Comparison of ENCODE assay signal across 14 mouse cellular contexts in genomic region chr5:75921730-75922387, GRCm38 (mm10). TPM values are rescaled to one million over a fixed set of nuclear protein-coding genes. Genes with fewer than 3 reads are reported as not detected.
DNase-seq lines count a peak whose midpoint lies in the region; ATAC-seq and TF ChIP-seq lines count a peak whose summit lies in the region.
"Had no signal": no experiment of that assay in that cellular context is flagged by ENCODE, and none has a peak within 500 bp of the region (broad histone marks: within the 10 kb centered on the region; RNA-seq: fewer than 3 reads in every experiment).

No protein-coding gene starts in this region.

- TF ChIP-seq CTCF in heart, postnatal 0 days (IDR thresholded peaks at IDR 0.05; ENCODE audit: low read depth): no peak
- no peak for TF ChIP-seq CTCF in lung, postnatal 0 days (IDR thresholded peaks at IDR 0.05)
- TF ChIP-seq CTCF in hindbrain, postnatal 0 days (IDR thresholded peaks at IDR 0.05; ENCODE audit: low read depth): no peak

- H3K4me1 ChIP-seq in heart, postnatal 0 days (ENCODE audit: control insufficient read depth, insufficient read depth): no peaks in the 10 kb centered on the region
- H3K4me1 ChIP-seq in lung, postnatal 0 days (ENCODE audit: insufficient read depth, low read depth, low read length): no peaks in the 10 kb centered on the region; the same call in 1 of the 2 replicates
- no peaks in the 10 kb centered on the region for H3K4me1 ChIP-seq in hindbrain, postnatal 0 days (ENCODE audit: insufficient read depth, low read length)
- peaks cover 4% of the 10 kb centered on the region; the same call in 1 of the 2 replicates for H3K4me1 ChIP-seq in limb, embryonic 12.5 days (replicated peaks)
- H3K4me1 ChIP-seq: neural tube, embryonic 12.5 days had no signal

- 0 out of 2 replicates have a peak, but pooled peaks have one; percentile 17 for ATAC-seq in heart, postnatal 0 days (ENCODE audit: insufficient read depth, low read depth)
- ATAC-seq in lung, postnatal 0 days: 0 out of 2 replicates have a peak, but pooled peaks have one; percentile 18
- ATAC-seq in hindbrain, postnatal 0 days: no peak
- ATAC-seq in limb, embryonic 12.5 days (ENCODE audit: insufficient number of reproducible peaks, insufficient read depth, low FRiP score, low TSS enrichment, low read depth): no peak
- ATAC-seq: forebrain, postnatal 0 days had no signal

- no peak overlapping the region for H3K4me3 ChIP-seq in heart, postnatal 0 days (ENCODE audit: low read depth, low read length)
- no peak overlapping the region for H3K4me3 ChIP-seq in lung, postnatal 0 days (ENCODE audit: low read depth, low read length)
- H3K4me3 ChIP-seq in hindbrain, postnatal 0 days (ENCODE audit: low read length): no peak overlapping the region
- no peak overlapping the region for H3K4me3 ChIP-seq in limb, embryonic 12.5 days (replicated peaks)
- H3K4me3 ChIP-seq: neural tube, embryonic 12.5 days had no signal

- peak overlapping the region; percentile 58 for H3K27ac ChIP-seq in heart, postnatal 0 days (ENCODE audit: low read depth)
- peak overlapping the region; percentile 52 for H3K27ac ChIP-seq in lung, postnatal 0 days (ENCODE audit: low read length)
- H3K27ac ChIP-seq in hindbrain, postnatal 0 days: peak overlapping the region; percentile 13; the same call in 1 of the 2 replicates
- 0 out of 2 replicates have a peak overlapping the region, but pooled peaks have one; percentile 29 for H3K27ac ChIP-seq in limb, embryonic 12.5 days
- H3K27ac ChIP-seq: neural tube, embryonic 12.5 days had no signal

- TF ChIP-seq EP300 in heart, postnatal 0 days (IDR thresholded peaks at IDR 0.05; ENCODE audit: low read depth): 0 out of 2 replicates have a peak, but pooled peaks have one; percentile 30
- TF ChIP-seq EP300 in lung, postnatal 0 days (IDR thresholded peaks at IDR 0.05): no peak

- WGBS in heart, postnatal 0 days: 50% methylated on average over 12 of the region's 12 CpGs
- 12% methylated on average over 12 of the region's 12 CpGs for WGBS in lung, postnatal 0 days
- whole genome bisulfite sequencing in hindbrain, postnatal 0 days: 70% methylated on average over 12 of the region's 12 CpGs
- 27% methylated on average over 12 of the region's 12 CpGs for WGBS in limb, embryonic 12.5 days

- no peak overlapping the region for H3K4me2 ChIP-seq in heart, postnatal 0 days (ENCODE audit: low read depth, low read length)
- no peak overlapping the region for H3K4me2 ChIP-seq in lung, postnatal 0 days (replicated peaks; ENCODE audit: low read depth, low read length)
- H3K4me2 ChIP-seq in hindbrain, postnatal 0 days (ENCODE audit: low read depth, low read length): no peak overlapping the region
- H3K4me2 ChIP-seq in limb, embryonic 12.5 days: no peak overlapping the region
- H3K4me2 ChIP-seq: neural tube, embryonic 12.5 days had no signal

- DNase-seq in heart, postnatal 0 days (ENCODE audit: low spot score): no peak
- DNase-seq in heart, adult 8-10 months (ENCODE audit: low spot score): no peak
- peak; percentile 27 for DNase-seq in lung, postnatal 0 days (ENCODE audit: low spot score)
- DNase-seq in lung, adult 18-20 months: no peak
- no peak for DNase-seq in hindbrain, postnatal 0 days (ENCODE audit: low spot score)
- no peak for DNase-seq in right cerebral cortex, postnatal 10 days (ENCODE audit: low spot score in 2 of 2)
- DNase-seq: forebrain, postnatal 0 days; gastrocnemius, postnatal 36 days; layer of hippocampus, adult 9-11 months; midbrain, embryonic 14.5 days; spleen, adult 18-20 months; thymus, adult 18-20 months had no signal

- H3K27me3 ChIP-seq in heart, postnatal 0 days (ENCODE audit: control insufficient read depth, insufficient read depth, low read length): no peaks in the 10 kb centered on the region
- H3K27me3 ChIP-seq in lung, postnatal 0 days (replicated peaks; ENCODE audit: insufficient read depth, low read length): no peaks in the 10 kb centered on the region
- H3K27me3 ChIP-seq in hindbrain, postnatal 0 days (ENCODE audit: insufficient read depth, low read length): no peaks in the 10 kb centered on the region
- 0 out of 2 replicates have a peak, but pooled peaks cover 4% of the 10 kb centered on the region for H3K27me3 ChIP-seq in limb, embryonic 12.5 days
- H3K27me3 ChIP-seq: neural tube, embryonic 12.5 days had no signal

- no peaks in the 10 kb centered on the region for H3K9me3 ChIP-seq in heart, postnatal 0 days (replicated peaks; ENCODE audit: control insufficient read depth, low read length)
- no peaks in the 10 kb centered on the region for H3K9me3 ChIP-seq in lung, postnatal 0 days (ENCODE audit: low read length)
- no peaks in the 10 kb centered on the region for H3K9me3 ChIP-seq in hindbrain, postnatal 0 days (ENCODE audit: low read length)
- H3K9me3 ChIP-seq in limb, embryonic 12.5 days: no peaks in the 10 kb centered on the region
- H3K9me3 ChIP-seq: neural tube, embryonic 12.5 days had no signal

- no peak overlapping the region for H3K9ac ChIP-seq in heart, postnatal 0 days (replicated peaks; ENCODE audit: low read depth, low read length)
- no peak overlapping the region for H3K9ac ChIP-seq in lung, postnatal 0 days (replicated peaks; ENCODE audit: low read depth)
- no peak overlapping the region for H3K9ac ChIP-seq in hindbrain, postnatal 0 days (replicated peaks; ENCODE audit: low read length)
- H3K9ac ChIP-seq in limb, embryonic 12.5 days (replicated peaks): no peak overlapping the region
- H3K9ac ChIP-seq: forebrain, postnatal 0 days; neural tube, embryonic 12.5 days had no signal

- no peaks in the 10 kb centered on the region for H3K36me3 ChIP-seq in heart, postnatal 0 days (replicated peaks; ENCODE audit: control insufficient read depth, insufficient read depth, low read length)
- H3K36me3 ChIP-seq in lung, postnatal 0 days (ENCODE audit: insufficient read depth, low read length): no peaks in the 10 kb centered on the region
- no peaks in the 10 kb centered on the region for H3K36me3 ChIP-seq in hindbrain, postnatal 0 days (ENCODE audit: insufficient read depth, low read length)
- no peaks in the 10 kb centered on the region for H3K36me3 ChIP-seq in limb, embryonic 12.5 days
- H3K36me3 ChIP-seq: neural tube, embryonic 12.5 days had no signal

RNA-seq across cellular contexts. Expression of gene Kdr, which starts 56.4 kb away (rescaled TPM):
- 50.9 and 60.1 TPM in 2 replicates for total RNA-seq in heart, postnatal 0 days (2014; rRNA removed; ENCODE audit: low replicate concordance)
- 27.4 and 30.8 TPM in 2 replicates for polyA plus RNA-seq in heart, postnatal 0 days (2015; fragmentation: Nextera tagmentation; extraction: Ambion mirVana)
- total RNA-seq in heart, adult 8-10 months (2022): 10 to 100 TPM; 62.5 to 87.5 (median 77.7) TPM
- 46.4 and 69.4 TPM in 2 replicates for polyA plus RNA-seq in lung, postnatal 0 days (2015; fragmentation: Nextera tagmentation; extraction: Ambion mirVana)
- total RNA-seq in hindbrain, postnatal 0 days (2014; rRNA removed): 20.1 and 24.6 TPM in 2 replicates
- 12.9 TPM in 2 replicates for polyA plus RNA-seq in hindbrain, postnatal 0 days (2015; fragmentation: Nextera tagmentation; extraction: Ambion mirVana)
- 23.4 and 23.5 TPM in 2 replicates for polyA plus RNA-seq in limb, embryonic 12.5 days (2016; fragmentation: Nextera tagmentation; extraction: Ambion mirVana)

Comparison
In these comparisons a context has a peak if more than half of its experiments do, and no peak if none do; other contexts are left out.
1. ATAC-seq: peak in heart, postnatal 0 days (single experiment) and lung, postnatal 0 days (single experiment); none in hindbrain, postnatal 0 days (single experiment) and limb, embryonic 12.5 days (single experiment).
2. Peak in every context shown above with its lines, with median percentiles within 50 percentile points of each other: H3K27ac ChIP-seq.